Comparison of ENCODE assay signal across 22 mouse cellular contexts in genomic region chr3:57304484-57304883, GRCm38 (mm10). TPM values are rescaled to one million over a fixed set of nuclear protein-coding genes. Genes with fewer than 3 reads are reported as not detected.
DNase-seq lines count a peak whose midpoint lies in the region; ATAC-seq and TF ChIP-seq lines count a peak whose summit lies in the region.
"Had no signal": no experiment of that assay in that cellular context is flagged by ENCODE, and none has a peak within 500 bp of the region (broad histone marks: within the 10 kb centered on the region; RNA-seq: fewer than 3 reads in every experiment).

No protein-coding gene starts in this region.

- H3K79me2 ChIP-seq in myocyte (ENCODE audit: control insufficient read depth, insufficient read depth): no peaks in the 10 kb centered on the region

- H3K4me2 ChIP-seq in heart, embryonic 16.5 days (ENCODE audit: low read depth, low read length): no peak overlapping the region
- H3K4me2 ChIP-seq in midbrain, embryonic 14.5 days (ENCODE audit: low read length): no peak overlapping the region
- H3K4me2 ChIP-seq in midbrain, embryonic 13.5 days (replicated peaks): no peak overlapping the region
- H3K4me2 ChIP-seq in myocyte (ENCODE audit: low read depth): peak overlapping the region; percentile 78
- H3K4me2 ChIP-seq: forebrain, embryonic 12.5 days; heart, embryonic 13.5 days; hindbrain, embryonic 15.5 days; liver, embryonic 15.5 days; lung, embryonic 15.5 days had no signal

- 58% methylated on average over 5 of the region's 5 CpGs for WGBS in heart, embryonic 16.5 days
- WGBS in midbrain, embryonic 14.5 days: 65% methylated on average over 5 of the region's 5 CpGs
- WGBS in midbrain, embryonic 13.5 days: 67% methylated on average over 5 of the region's 5 CpGs

- TF ChIP-seq POLR2A in myocyte (IDR thresholded peaks at IDR 0.05; ENCODE audit: insufficient read length, low read depth): no peak

- H3K27me3 ChIP-seq in heart, embryonic 16.5 days (ENCODE audit: control insufficient read depth, insufficient read depth, low read length): no peaks in the 10 kb centered on the region
- H3K27me3 ChIP-seq in midbrain, embryonic 14.5 days (ENCODE audit: control insufficient read depth, insufficient read depth, low read length): no peaks in the 10 kb centered on the region
- H3K27me3 ChIP-seq in midbrain, embryonic 13.5 days: no peaks in the 10 kb centered on the region
- H3K27me3 ChIP-seq in myocyte (ENCODE audit: control insufficient read depth, insufficient read depth, insufficient read length): no peaks in the 10 kb centered on the region
- H3K27me3 ChIP-seq: forebrain, embryonic 12.5 days; heart, embryonic 13.5 days; hindbrain, embryonic 15.5 days; liver, embryonic 15.5 days; lung, embryonic 15.5 days had no signal

- ATAC-seq in heart, embryonic 16.5 days (replicated peaks; ENCODE audit: extremely low read depth, insufficient read depth, low FRiP score): no peak; the same call in 1 of the 2 replicates
- ATAC-seq in midbrain, embryonic 14.5 days (ENCODE audit: low FRiP score, low TSS enrichment): no peak
- no peak for ATAC-seq in midbrain, embryonic 13.5 days

- no peak overlapping the region for H3K4me3 ChIP-seq in heart, embryonic 16.5 days (ENCODE audit: low read length)
- no peak overlapping the region for H3K4me3 ChIP-seq in midbrain, embryonic 14.5 days (replicated peaks; ENCODE audit: low read depth, low read length)
- H3K4me3 ChIP-seq in midbrain, embryonic 13.5 days (replicated peaks): no peak overlapping the region
- peak overlapping the region; percentile 0 for H3K4me3 ChIP-seq in myocyte
- H3K4me3 ChIP-seq: forebrain, embryonic 12.5 days; heart, embryonic 13.5 days; hindbrain, embryonic 15.5 days; left cerebral cortex, adult 2 months; liver, embryonic 15.5 days; lung, embryonic 15.5 days had no signal

- no peak overlapping the region for H3K9ac ChIP-seq in heart, embryonic 16.5 days (ENCODE audit: low read length)
- no peak overlapping the region for H3K9ac ChIP-seq in midbrain, embryonic 14.5 days (replicated peaks; ENCODE audit: low read length)
- H3K9ac ChIP-seq in midbrain, embryonic 13.5 days (replicated peaks): no peak overlapping the region
- H3K9ac ChIP-seq: forebrain, embryonic 12.5 days; heart, embryonic 13.5 days; hindbrain, embryonic 15.5 days; liver, embryonic 15.5 days; lung, embryonic 15.5 days had no signal

- H3K36me3 ChIP-seq in heart, embryonic 16.5 days (ENCODE audit: control insufficient read depth, insufficient read depth): no peaks in the 10 kb centered on the region
- H3K36me3 ChIP-seq in midbrain, embryonic 14.5 days (ENCODE audit: control insufficient read depth, insufficient read depth, low read length): no peaks in the 10 kb centered on the region
- H3K36me3 ChIP-seq in midbrain, embryonic 13.5 days: no peaks in the 10 kb centered on the region
- no peaks in the 10 kb centered on the region for H3K36me3 ChIP-seq in myocyte (ENCODE audit: control insufficient read depth, insufficient read depth)
- H3K36me3 ChIP-seq: forebrain, embryonic 12.5 days; heart, embryonic 13.5 days; hindbrain, embryonic 15.5 days; liver, embryonic 15.5 days; lung, embryonic 15.5 days had no signal

- peak overlapping the region; percentile 25; the same call in 1 of the 2 replicates for H3K27ac ChIP-seq in heart, embryonic 16.5 days (ENCODE audit: low read length)
- H3K27ac ChIP-seq in midbrain, embryonic 14.5 days (replicated peaks; ENCODE audit: low read depth, low read length): no peak overlapping the region
- no peak overlapping the region for H3K27ac ChIP-seq in midbrain, embryonic 13.5 days
- H3K27ac ChIP-seq: forebrain, embryonic 12.5 days; heart, embryonic 13.5 days; hindbrain, embryonic 15.5 days; left cerebral cortex, adult 2 months; liver, embryonic 15.5 days; lung, embryonic 15.5 days; macrophage had no signal

- H3ac ChIP-seq in myocyte (ENCODE audit: control insufficient read depth, insufficient read length): no peak overlapping the region

- H3K9me3 ChIP-seq in heart, embryonic 16.5 days (replicated peaks; ENCODE audit: control insufficient read depth, low read length): no peaks in the 10 kb centered on the region
- no peaks in the 10 kb centered on the region for H3K9me3 ChIP-seq in midbrain, embryonic 14.5 days (ENCODE audit: control insufficient read depth, low read length)
- H3K9me3 ChIP-seq in midbrain, embryonic 13.5 days: no peaks in the 10 kb centered on the region
- H3K9me3 ChIP-seq: forebrain, embryonic 12.5 days; heart, embryonic 13.5 days; hindbrain, embryonic 15.5 days; liver, embryonic 15.5 days; lung, embryonic 15.5 days had no signal

- H3K4me1 ChIP-seq in heart, embryonic 16.5 days (ENCODE audit: control insufficient read depth, insufficient read depth, low read length): no peaks in the 10 kb centered on the region; the same call in 1 of the 2 replicates
- H3K4me1 ChIP-seq in midbrain, embryonic 14.5 days (ENCODE audit: control insufficient read depth, insufficient read depth, low read length): no peaks in the 10 kb centered on the region
- H3K4me1 ChIP-seq in midbrain, embryonic 13.5 days (replicated peaks): no peaks in the 10 kb centered on the region
- H3K4me1 ChIP-seq: forebrain, embryonic 12.5 days; hindbrain, embryonic 15.5 days; liver, embryonic 15.5 days; lung, embryonic 15.5 days had no signal

- DNase-seq in heart, adult 8-10 months (ENCODE audit: low spot score): no peak
- peak; percentile 21 for DNase-seq in midbrain, embryonic 14.5 days
- DNase-seq in brain, adult 2 months (ENCODE audit: low read depth, low spot score): peak; percentile 56
- DNase-seq in urinary bladder, postnatal 25 days (ENCODE audit: low spot score): no peak
- no peak for DNase-seq in layer of hippocampus, postnatal 25 days (ENCODE audit: extremely low spot score in 1 of 2, low spot score in 1 of 2)
- DNase-seq: cerebellum, adult 18-20 months; cerebellum, postnatal 14 days; kidney, postnatal 36 days; layer of hippocampus, adult 9-11 months; liver; spleen, adult 18-20 months had no signal

TF ChIP-seq in myocyte, 11 proteins besides CTCF, POLR2A, EP300 and RAD21:
- no peak for TF ChIP-seq REST (IDR thresholded peaks at IDR 0.05; ENCODE audit: insufficient read depth, insufficient read length)
- TF ChIP-seq USF1 (IDR thresholded peaks at IDR 0.05; ENCODE audit: low read depth): peak; percentile 9

RNA-seq across cellular contexts. Expression of gene Tm4sf1, which starts 2.7 kb away (rescaled TPM):
- polyA plus RNA-seq in heart, embryonic 16.5 days (2015; fragmentation: Nextera tagmentation; extraction: Ambion mirVana): 272 and 299 TPM in 2 replicates
- total RNA-seq in heart, adult 8-10 months (2022): 10 to 100 TPM; 68.2 to 83.8 (median 76.8) TPM
- 9.0 and 22.3 TPM in 2 replicates for polyA plus RNA-seq in midbrain, embryonic 14.5 days (2014; fragmentation: Nextera tagmentation; extraction: Ambion mirVana)
- polyA plus RNA-seq in midbrain, embryonic 13.5 days (2015; fragmentation: Nextera tagmentation; extraction: Ambion mirVana): 14.9 and 24.5 TPM in 2 replicates
- polyA plus RNA-seq in myocyte (2012; fragmentation: generic; extraction: Trizol): 119 TPM
- 10 to 100 TPM; 11.0 to 12.9 TPM for total RNA-seq in layer of hippocampus, postnatal 25 days (2021)
- total RNA-seq: monocyte, adult 5-6 weeks had no signal
- polyA plus RNA-seq: macrophage had no signal

Comparison
In these comparisons a context has a peak if more than half of its experiments do, and no peak if none do; other contexts are left out.
1. DNase-seq: peak in midbrain, embryonic 14.5 days (single experiment) and brain, adult 2 months (single experiment); none in heart, adult 8-10 months (single experiment), urinary bladder, postnatal 25 days (single experiment) and layer of hippocampus, postnatal 25 days (0 of 2).